Mouse (Mus musculus) erythroblast, adult 5-6 weeks (primary cell): Measurements from ENCODE around the gene Erbb2. TPM values are rescaled to one million over a fixed set of nuclear protein-coding genes. Genes with fewer than 3 reads are reported as not detected.

Source experiments
- ATAC-seq: replicated peaks from 2 replicates; pipeline ENCODE4 v1.8.0; 2016; ENCODE audit warnings: moderate number of reproducible peaks, mild to moderate bottlenecking, moderate TSS enrichment, inconsistent platforms; ENCODE audit not compliant: poor library complexity, low FRiP score, severe bottlenecking
- total RNA-seq, 2 experiments: library from RNA; stranded (forward) in 1 of 2; stranded (reverse) in 1 of 2; fragments of 150-400 nt in 1 of 2; fragments of 200-764, 138-1000 nt in 1 of 2; gene quantifications; 2 replicates each; pipeline versions ENCODE4 v1.2.3 to v1.2.4; 2015 to 2017; ENCODE audit warnings: low replicate concordance in 2 of 2

Gene Erbb2
- total RNA-seq, 2 experiments from 2014 or later = not detected

DNA sequence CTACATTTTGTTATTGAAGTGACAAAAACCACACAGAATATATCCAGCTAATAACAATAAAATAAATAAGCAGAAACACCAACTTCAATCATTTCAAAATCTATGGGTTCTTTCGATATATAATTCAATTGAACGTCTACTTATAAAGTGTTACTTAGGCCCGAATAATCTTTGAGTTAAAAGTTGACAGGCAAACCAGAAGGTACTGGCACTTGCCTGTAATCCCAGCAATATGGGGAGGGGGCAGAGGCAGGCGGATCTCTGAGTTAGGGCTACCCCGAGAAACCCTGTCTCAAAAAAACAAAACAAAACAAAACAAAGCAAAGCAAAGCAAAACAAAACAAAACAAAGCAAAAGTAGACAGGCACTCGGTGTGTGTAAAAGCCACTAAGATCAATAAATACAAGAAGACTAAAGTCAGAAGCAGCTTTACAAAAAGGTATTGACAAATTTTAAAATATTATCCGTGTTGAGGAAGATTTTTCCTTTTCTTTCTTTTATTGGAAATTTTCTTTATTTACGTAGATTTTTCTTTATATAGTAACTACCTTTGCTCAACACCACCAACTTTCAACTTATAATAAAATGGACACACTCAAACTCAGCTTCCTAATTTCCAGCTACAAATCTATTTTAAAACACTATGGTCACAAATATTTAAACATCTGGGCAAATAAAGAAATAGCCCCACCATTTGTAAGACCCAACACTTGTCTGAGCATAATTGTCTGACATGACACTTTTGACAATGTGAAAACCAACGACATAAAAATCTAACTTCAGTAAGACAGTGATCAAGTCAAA, 63.6 kb downstream of the Erbb2 start:
- no peak for ATAC-seq

DNA sequence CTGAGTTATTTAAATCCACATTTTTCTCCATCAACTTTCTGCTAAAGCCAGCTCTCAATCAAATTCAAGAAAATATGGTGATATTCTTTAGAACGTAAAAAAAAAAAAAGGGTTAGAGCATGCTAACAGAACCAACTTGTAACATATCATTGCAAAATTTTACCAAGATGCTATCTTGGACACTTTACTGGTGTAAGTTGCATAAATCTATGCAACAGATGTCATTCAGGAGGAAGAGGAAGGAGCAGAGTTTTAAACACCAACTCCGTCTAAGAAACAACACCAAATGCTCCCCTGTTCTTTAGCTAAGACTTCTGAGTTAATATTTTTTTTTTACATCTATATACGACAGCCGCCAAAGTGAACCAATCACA, 64.2 kb downstream of the Erbb2 start:
- no peak for ATAC-seq

DNA sequence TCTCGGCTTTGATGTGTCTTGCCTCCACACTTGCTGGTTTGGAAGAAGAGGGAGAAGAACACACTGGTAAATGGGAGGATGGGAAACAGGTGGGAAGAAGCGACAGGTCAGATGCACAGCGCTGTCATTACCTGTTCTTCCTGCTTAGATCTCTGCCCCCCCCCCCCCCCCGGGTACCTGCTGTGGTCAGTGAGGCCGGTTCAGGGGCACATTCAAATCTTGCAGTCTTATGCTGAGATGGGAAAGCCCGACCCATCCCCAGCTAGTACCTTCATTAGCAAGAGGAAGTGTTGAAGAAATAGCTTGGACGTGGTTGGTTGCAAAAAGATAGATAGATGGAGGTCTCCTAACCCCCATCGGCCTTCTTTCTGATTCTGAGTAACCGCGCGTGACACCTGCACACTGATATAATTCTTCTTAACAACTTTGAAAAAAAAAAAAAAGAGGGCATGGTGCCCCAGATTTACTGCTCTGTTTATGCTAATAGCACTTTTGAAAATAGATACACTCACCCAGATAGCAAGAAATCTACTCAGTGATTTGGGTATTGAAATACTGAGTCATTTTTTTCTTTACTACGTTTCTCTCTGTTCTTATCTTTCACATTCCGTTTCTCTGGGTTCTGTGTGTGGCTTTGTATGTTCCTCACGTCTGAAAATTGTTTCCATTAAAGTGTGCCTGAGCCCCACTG, 64.9 kb downstream of the Erbb2 start:
- no peak for ATAC-seq

DNA sequence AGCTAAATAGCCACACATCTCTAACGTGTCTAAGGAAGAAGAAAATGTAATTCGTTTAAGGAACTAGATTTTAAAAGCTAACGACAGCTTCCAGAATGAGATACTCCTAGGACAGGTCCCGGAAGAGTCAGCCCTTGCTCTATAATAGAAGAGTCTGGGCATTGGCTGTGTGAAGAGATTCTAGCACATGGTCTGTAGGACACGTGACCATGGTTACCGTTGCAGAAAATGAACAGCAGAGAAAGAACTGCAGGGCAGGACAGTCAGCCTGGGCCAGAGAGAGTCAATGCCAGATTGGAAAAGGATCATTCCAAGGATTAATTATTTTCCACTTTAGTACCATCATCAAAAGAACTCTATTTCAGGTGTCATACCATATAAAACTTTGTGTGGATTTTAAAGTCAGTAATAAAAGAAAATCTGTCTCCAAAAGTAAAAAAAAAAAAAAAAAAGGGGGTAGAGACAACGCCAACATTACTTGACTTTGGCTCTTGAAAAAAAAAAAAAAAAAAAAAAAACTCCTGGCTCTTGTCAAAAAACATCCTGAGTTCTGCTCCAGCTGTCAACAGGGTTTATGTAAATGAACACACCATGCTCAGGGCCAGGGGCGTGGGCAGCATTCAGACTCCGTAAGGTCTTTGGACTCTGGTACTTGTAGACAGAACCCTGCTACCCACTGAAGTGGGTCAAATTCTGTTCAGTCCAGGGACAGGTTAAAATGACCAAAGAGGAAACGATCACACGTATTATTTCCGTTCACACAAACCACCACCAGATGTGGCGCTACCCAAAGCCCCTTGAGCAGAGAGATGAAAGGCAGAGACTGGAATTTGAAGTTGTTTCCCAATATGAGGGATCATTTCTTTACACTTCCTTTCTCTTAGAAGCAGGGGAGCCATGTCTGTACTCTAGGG, 67.0 kb downstream of the Erbb2 start:
- ATAC-seq = no peak

DNA sequence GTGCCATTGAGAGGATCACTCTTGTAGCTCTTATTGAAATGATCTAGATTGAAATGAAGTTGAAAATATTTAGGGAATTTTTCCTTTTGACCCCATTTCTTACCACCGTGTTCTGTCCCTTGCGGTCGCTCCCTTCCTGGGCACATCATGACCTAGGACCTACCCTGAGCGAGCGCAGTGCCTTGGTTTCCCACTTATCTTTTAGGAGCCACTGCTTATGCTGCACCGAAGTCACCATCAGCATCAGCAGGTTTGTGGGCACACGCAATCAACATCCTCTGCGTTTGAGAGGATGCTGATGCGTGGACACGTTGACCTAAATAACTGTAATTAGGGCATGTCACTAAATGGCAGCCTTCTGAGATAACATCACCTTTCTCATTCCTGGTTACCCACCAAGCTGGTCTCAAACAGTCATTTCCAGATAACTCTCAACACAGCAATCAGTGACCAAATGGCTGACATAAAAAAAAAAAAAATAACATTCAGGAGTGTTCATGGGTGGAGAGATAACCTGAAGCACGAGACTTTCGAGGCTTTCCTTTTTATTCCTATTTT, 67.7 kb downstream of the Erbb2 start:
- ATAC-seq = no peak

DNA sequence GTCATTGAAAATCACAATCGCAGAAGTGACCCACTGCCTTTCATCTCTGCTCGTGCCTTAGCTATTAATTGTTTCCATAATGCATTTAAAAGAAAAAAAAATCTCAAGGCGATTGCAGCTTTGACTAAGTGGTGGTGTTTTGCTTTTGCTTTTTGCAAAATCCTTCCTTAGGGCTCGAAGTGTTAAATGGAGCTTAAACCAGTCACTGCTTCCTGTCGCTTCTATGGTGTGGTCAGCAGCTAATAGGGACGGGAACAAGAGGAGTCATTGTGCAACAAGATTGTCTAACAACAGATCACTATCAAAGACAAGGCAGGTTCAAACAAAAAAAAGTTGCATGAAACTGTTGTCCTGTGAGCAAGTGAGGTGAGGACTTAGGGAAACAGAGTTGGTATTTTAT, 69.0 kb downstream of the Erbb2 start:
- no peak for ATAC-seq

DNA sequence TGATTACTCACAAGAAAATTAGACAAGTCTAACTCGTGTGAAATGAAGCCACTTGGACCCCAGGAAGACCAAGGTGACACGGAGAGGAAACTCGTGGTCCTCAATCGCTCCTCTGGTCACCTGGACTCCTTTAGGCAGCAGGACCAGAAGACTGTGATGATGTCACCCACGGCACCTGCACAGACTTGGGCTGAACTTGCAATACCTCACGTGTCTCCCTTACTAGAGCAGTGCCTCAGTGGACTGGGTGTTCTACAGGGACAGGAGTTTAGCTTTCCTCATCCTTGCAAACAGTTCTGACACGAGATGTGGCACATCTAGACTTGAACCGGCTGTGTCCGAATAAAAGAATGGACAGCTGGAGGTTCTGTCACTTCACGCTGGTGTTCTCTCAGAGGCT, 69.8 kb downstream of the Erbb2 start:
- ATAC-seq = no peak

DNA sequence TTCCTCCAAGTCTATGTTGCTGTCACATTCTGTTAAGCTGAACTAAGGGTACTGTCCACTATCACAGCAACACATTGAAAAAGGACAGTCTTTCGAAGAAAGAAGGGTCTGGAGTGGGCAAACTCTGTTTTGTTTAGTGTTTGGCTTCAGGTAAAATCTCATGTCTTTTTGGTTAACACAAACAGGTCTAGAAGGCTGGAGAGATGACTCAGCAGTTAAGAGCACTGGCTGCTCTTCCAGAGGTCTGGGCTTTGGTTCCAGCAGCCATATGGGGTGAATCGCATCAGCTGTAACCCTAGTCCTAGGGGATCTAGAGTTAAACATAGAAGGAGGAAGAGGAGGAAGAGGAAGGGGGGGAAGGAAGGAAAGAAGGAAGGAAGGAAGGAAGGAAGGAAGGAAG, 73.5 kb downstream of the Erbb2 start:
- no peak for ATAC-seq

Other genes starting within 250 kb of the Erbb2 start
- 30.6 and 34.9 TPM in 2 replicates for gene Med1, start 219.2 kb upstream of the Erbb2 start, total RNA-seq (2015; ENCODE audit: low replicate concordance)
- gene Med1, start 219.2 kb upstream of the Erbb2 start, total RNA-seq (2017; ENCODE audit: low replicate concordance) = 19.5 and 24.0 TPM in 2 replicates
- 181 and 207 TPM in 2 replicates for gene Cdk12, start 209.4 kb upstream of the Erbb2 start, total RNA-seq (2015; ENCODE audit: low replicate concordance)
- 263 and 302 TPM in 2 replicates for gene Cdk12, start 209.4 kb upstream of the Erbb2 start, total RNA-seq (2017; ENCODE audit: low replicate concordance)
- not detected in 2 replicates for gene Neurod2, start 82.8 kb upstream of the Erbb2 start, total RNA-seq (2015; ENCODE audit: low replicate concordance)
- gene Neurod2, start 82.8 kb upstream of the Erbb2 start, total RNA-seq (2017; ENCODE audit: low replicate concordance) = not detected in 2 replicates
- not detected in 2 replicates for gene Ppp1r1b, start 64.1 kb upstream of the Erbb2 start, total RNA-seq (2015; ENCODE audit: low replicate concordance)
- gene Ppp1r1b, start 64.1 kb upstream of the Erbb2 start, total RNA-seq (2017; ENCODE audit: low replicate concordance) = not detected in 2 replicates
- gene Stard3, start 54.1 kb upstream of the Erbb2 start, total RNA-seq (2015; ENCODE audit: low replicate concordance) = 8.5 and 9.2 TPM in 2 replicates
- 2.8 and 6.0 TPM in 2 replicates for gene Stard3, start 54.1 kb upstream of the Erbb2 start, total RNA-seq (2017; ENCODE audit: low replicate concordance)
- not detected in 2 replicates for gene Tcap, start 28.7 kb upstream of the Erbb2 start, total RNA-seq (2015; ENCODE audit: low replicate concordance)
- gene Tcap, start 28.7 kb upstream of the Erbb2 start, total RNA-seq (2017; ENCODE audit: low replicate concordance) = not detected in 2 replicates
- gene Pnmt, start 26.0 kb upstream of the Erbb2 start, total RNA-seq (2015; ENCODE audit: low replicate concordance) = not detected in 2 replicates
- gene Pnmt, start 26.0 kb upstream of the Erbb2 start, total RNA-seq (2017; ENCODE audit: low replicate concordance) = not detected in 2 replicates
- not detected in 2 replicates for gene Pgap3, start 12.0 kb upstream of the Erbb2 start, total RNA-seq (2015; ENCODE audit: low replicate concordance)
- gene Pgap3, start 12.0 kb upstream of the Erbb2 start, total RNA-seq (2017; ENCODE audit: low replicate concordance) = 0.56 TPM in 1 of 2 replicates, not detected in the other
- gene Mien1, start 26.5 kb downstream of the Erbb2 start, total RNA-seq (2015; ENCODE audit: low replicate concordance) = 13.4 and 19.9 TPM in 2 replicates
- gene Mien1, start 26.5 kb downstream of the Erbb2 start, total RNA-seq (2017; ENCODE audit: low replicate concordance) = 1.4 and 3.9 TPM in 2 replicates
- not detected in 2 replicates for gene Grb7, start 33.9 kb downstream of the Erbb2 start, total RNA-seq (2015; ENCODE audit: low replicate concordance)
- not detected in 2 replicates for gene Grb7, start 33.9 kb downstream of the Erbb2 start, total RNA-seq (2017; ENCODE audit: low replicate concordance)
- gene Ikzf3, start 133.6 kb downstream of the Erbb2 start, total RNA-seq (2015; ENCODE audit: low replicate concordance) = 2.7 and 3.1 TPM in 2 replicates
- gene Ikzf3, start 133.6 kb downstream of the Erbb2 start, total RNA-seq (2017; ENCODE audit: low replicate concordance) = 1.4 and 2.6 TPM in 2 replicates
- gene Zpbp2, start 138.6 kb downstream of the Erbb2 start, total RNA-seq (2015; ENCODE audit: low replicate concordance) = not detected in 2 replicates
- 4.6 TPM in 1 of 2 replicates, not detected in the other for gene Zpbp2, start 138.6 kb downstream of the Erbb2 start, total RNA-seq (2017; ENCODE audit: low replicate concordance)
- 20.5 and 31.9 TPM in 2 replicates for gene Ormdl3, start 174.9 kb downstream of the Erbb2 start, total RNA-seq (2015; ENCODE audit: low replicate concordance)
- 37.9 and 51.6 TPM in 2 replicates for gene Ormdl3, start 174.9 kb downstream of the Erbb2 start, total RNA-seq (2017; ENCODE audit: low replicate concordance)
- gene Lrrc3c, start 185.8 kb downstream of the Erbb2 start, total RNA-seq (2015; ENCODE audit: low replicate concordance) = not detected in 2 replicates
- gene Lrrc3c, start 185.8 kb downstream of the Erbb2 start, total RNA-seq (2017; ENCODE audit: low replicate concordance) = not detected in 2 replicates
- 1.0 and 2.5 TPM in 2 replicates for gene Gm12355, start 213.2 kb downstream of the Erbb2 start, total RNA-seq (2015; ENCODE audit: low replicate concordance)
- 0.60 and 1.1 TPM in 2 replicates for gene Gm12355, start 213.2 kb downstream of the Erbb2 start, total RNA-seq (2017; ENCODE audit: low replicate concordance)
- not detected in 2 replicates for gene Gsdma3, start 213.9 kb downstream of the Erbb2 start, total RNA-seq (2015; ENCODE audit: low replicate concordance)
- gene Gsdma3, start 213.9 kb downstream of the Erbb2 start, total RNA-seq (2017; ENCODE audit: low replicate concordance) = not detected in 2 replicates
- not detected in 2 replicates for gene Gsdma2, start 234.3 kb downstream of the Erbb2 start, total RNA-seq (2015; ENCODE audit: low replicate concordance)
- not detected in 2 replicates for gene Gsdma2, start 234.3 kb downstream of the Erbb2 start, total RNA-seq (2017; ENCODE audit: low replicate concordance)